Mouse (Mus musculus): Measurements from ENCODE around the gene Olfr839-ps1. TPM values are rescaled to one million over a fixed set of nuclear protein-coding genes. Genes with fewer than 3 reads are reported as not detected.

Gene Olfr839-ps1
- total RNA-seq (2021) = not detected

DNA sequence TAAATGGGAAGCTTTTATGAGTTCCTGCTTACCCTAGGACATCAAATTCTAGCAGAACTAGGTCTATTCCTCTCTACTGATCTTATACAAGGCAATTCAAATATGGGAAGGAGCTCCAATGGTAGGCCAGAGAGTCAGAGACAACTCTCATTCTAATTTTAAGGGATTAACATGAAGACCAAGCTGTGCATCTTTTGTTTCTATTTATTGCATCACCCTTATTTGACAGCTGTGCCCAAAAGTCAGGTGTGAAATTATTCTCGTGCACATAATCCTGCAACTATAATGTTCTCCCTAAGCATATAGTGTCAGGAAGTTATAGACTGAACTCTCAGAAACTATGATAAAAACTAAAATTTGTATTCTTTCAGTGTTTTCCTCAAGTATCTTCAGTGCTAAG, at the start of gene Olfr839-ps1:
TSS of gene Olfr839-ps1 (minus strand) at position 101 of the 400 bp plus-strand sequence.
- no peak for DNase-seq
- intact Hi-C loops (cut with DNase I) = no loop called here

DNA sequence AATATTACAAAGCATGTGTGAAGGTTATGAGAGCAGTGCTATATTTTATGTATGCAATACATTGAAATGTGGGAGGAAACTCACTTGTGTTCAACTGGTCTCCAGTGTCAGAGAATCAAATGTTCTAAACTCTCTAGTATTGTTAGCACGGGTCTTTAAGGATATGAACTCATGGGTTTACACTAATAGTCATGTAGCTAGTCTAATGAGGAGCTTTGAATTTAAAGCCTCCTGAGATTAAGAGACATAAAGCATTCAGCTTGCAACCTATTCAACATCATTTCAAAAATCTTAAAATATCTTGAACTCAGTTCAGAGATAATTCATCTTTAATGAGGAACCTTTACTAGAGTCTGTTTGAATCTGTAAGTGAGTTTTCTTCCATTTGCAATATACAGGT, 41.1 kb downstream of the Olfr839-ps1 start, which contains the start of gene Olfr837:
TSS of gene Olfr837 (plus strand) at position 301 of the 400 bp plus-strand sequence.
- intact Hi-C loops (cut with DNase I) = no loop called here
- no peak for DNase-seq

DNA sequence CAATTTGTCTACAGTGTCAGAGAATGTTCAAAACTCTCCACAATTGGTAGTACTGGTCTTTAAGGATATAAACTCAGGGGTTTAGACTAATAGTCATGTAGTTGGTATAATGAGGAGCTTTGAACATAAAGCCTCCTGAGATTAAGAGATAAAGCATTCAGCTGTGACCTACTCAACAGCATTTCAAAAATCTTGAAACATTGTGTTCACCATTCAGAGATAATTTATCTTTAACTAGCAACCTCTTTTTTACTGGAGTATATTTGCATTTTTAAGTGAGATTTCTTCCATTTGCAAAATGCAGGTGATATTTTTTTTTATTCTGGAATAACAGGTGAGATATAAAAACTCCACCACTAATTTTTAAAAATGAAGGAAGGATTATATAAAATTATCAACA, 57.0 kb downstream of the Olfr839-ps1 start, which contains the start of gene Olfr836:
TSS of gene Olfr836 (plus strand) at position 301 of the 400 bp plus-strand sequence.
- DNase-seq = no peak
- intact Hi-C loops (cut with DNase I) = no loop called here

Other genes starting within 250 kb of the Olfr839-ps1 start
- gene Olfr832, start 240.2 kb downstream of the Olfr839-ps1 start, total RNA-seq (2021) = not detected
- not detected for gene Olfr834, start 189.3 kb downstream of the Olfr839-ps1 start, total RNA-seq (2021)
- not detected for gene Olfr835, start 144.6 kb downstream of the Olfr839-ps1 start, total RNA-seq (2021)
- gene Olfr836, start 56.9 kb downstream of the Olfr839-ps1 start, total RNA-seq (2021) = not detected
- not detected for gene Olfr837, start 41.0 kb downstream of the Olfr839-ps1 start, total RNA-seq (2021)
- not detected for gene Olfr843, start 74.7 kb upstream of the Olfr839-ps1 start, total RNA-seq (2021)
- not detected for gene Olfr844, start 139.0 kb upstream of the Olfr839-ps1 start, total RNA-seq (2021)
- not detected for gene Olfr845, start 159.1 kb upstream of the Olfr839-ps1 start, total RNA-seq (2021)
- not detected for gene Olfr846, start 186.7 kb upstream of the Olfr839-ps1 start, total RNA-seq (2021)
- not detected for gene Olfr847, start 201.4 kb upstream of the Olfr839-ps1 start, total RNA-seq (2021)